Mouse (Mus musculus): ENCODE results near the gene Olfr26. TPM values are rescaled to one million over a fixed set of nuclear protein-coding genes. Genes with fewer than 3 reads are reported as not detected.
"Not testable (repeated sequence)": the region's sequence is repeated elsewhere in the genome, so short reads cannot be mapped to it uniquely, and the experiment has no call there.

The Olfr26 gene
- total RNA-seq (2014; fragmentation: Nextera tagmentation) (not detected in 2 replicates), total RNA-seq (2017) (not detected in 2 replicates)

DNA sequence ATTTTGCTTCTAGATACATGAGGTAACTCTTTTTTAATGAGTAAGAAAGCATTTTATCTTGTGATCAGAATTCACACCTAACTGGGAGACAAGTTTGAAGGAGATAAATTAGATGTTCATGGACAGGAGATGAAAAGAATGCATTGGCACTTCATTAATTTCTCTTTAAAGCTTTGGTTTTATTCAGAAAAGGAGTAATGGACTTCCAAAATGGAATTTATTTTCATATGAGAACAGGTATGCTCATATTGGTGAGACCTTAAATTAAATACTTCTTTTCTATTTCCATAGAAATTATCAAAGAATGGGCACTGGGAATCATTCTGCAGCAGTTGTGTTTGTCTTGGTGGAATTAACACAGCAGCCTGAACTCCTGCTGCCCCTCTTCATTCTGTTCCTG is at the start of gene Olfr26:
Gene Olfr26, plus strand, starts transcription at position 301 of the 400 bp plus-strand sequence.
- ATAC-seq (replicated peaks; ENCODE audit: low FRiP score, low TSS enrichment, poor library complexity, severe bottlenecking), result no peak

DNA sequence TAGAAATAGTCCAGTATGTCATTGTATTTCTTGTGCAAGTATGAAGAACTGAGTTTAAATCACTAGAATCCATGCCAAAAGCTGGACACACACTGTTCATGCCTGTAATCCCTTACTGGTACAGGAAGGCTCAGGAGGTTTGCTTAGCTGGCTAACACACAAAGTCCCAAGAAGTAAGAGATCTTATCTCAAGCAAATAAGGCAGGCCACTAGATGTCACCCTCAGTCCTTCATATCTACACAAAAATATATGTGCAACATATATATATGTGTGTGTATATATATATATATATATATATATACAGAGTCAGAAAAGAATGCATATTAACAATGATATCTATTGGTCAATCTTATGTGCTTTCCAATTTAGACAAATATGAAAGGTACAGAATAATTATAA is 49.2 kb upstream of the Olfr26 start:
- no peak for ATAC-seq (replicated peaks; ENCODE audit: low FRiP score, low TSS enrichment, poor library complexity, severe bottlenecking)

DNA sequence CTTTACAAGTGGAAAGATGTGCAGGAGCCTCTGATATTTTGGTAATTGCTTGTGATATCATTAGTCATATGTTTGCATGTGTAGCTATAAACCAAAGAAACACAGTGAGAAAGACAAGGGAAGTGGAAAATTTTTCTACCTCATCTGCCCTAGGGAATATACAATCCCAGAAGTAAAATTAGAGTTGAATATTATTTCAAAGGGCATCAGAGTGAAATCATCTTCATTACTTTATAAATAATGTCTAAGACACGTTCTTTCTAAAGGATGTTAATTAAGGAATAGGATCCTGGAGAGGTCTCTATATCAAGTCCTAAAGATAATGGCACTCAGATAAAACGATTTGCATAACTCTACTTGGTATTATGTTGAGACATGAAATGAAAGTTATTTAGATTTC is 40.5 kb upstream of the Olfr26 start, which contains the start of gene Olfr922:
Gene Olfr922, plus strand, starts transcription at position 301 of the 400 bp plus-strand sequence.
- no peak for ATAC-seq (replicated peaks; ENCODE audit: low FRiP score, low TSS enrichment, poor library complexity, severe bottlenecking)

DNA sequence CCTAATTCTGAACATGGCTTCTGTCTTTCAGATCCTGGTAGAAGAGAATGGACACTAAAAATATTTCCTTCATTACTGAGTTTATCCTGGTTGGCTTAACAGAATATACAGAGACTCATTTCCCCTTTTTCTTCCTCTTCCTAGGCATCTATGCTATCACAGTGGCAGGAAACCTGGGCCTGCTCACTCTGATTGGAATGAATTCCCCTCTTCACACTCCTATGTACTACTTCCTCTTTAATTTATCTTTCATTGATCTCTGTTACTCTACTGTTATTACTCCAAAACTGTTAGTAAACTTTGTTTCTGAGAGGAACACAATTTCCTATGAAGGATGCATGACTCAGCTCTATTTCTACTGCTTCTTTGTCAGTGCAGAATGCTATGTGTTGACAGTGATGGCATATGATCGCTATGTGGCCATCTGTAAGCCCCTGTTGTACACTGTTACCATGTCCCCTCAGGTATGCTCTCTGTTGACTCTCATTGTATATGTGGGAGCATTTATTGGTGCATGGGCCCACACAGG is 39.3 kb upstream of the Olfr26 start:
- no peak for ATAC-seq (replicated peaks; ENCODE audit: low FRiP score, low TSS enrichment, poor library complexity, severe bottlenecking)

DNA sequence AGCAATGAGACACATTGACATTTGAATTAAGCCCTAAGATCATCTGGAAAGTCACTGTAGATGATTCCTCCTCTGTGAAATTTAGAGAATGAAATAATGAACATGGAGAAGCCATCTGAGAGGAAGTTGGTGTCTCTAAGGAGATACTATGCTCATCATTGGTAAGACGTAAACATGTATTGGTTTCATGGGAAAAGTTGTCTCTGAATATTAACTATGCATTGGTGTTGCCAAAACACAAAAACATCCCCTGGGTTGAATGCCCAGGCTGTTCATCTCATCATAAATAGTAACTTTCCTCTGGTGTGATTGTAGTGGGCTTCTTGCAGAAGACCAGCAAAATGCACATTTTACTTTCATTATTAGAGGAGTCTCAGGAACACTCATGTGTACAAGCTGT is 28.6 kb upstream of the Olfr26 start, which contains the start of gene Olfr923:
Gene Olfr923, plus strand, starts transcription at position 301 of the 400 bp plus-strand sequence.
- ATAC-seq (replicated peaks; ENCODE audit: low FRiP score, low TSS enrichment, poor library complexity, severe bottlenecking), result no peak

DNA sequence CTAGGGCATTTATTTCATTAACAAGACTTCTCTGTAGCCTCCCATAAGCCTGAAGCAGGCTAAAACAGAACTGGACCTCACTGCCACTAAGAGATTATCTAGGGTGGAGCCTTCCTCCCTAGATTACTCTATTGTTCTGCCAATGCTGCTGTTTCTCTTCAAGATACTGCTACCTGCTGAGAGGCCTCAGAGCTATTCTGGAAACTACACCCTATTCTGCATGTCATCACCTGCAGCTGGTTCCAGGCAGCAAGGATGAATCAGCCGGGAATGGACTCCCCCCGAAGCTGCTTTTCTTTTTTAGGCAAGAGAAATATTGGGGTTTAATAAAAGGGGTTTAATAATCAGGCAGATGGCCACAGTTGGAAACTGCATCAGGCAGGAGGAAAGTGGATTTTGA is 21.8 kb upstream of the Olfr26 start:
- ATAC-seq (replicated peaks; ENCODE audit: low FRiP score, low TSS enrichment, poor library complexity, severe bottlenecking), result no peak

DNA sequence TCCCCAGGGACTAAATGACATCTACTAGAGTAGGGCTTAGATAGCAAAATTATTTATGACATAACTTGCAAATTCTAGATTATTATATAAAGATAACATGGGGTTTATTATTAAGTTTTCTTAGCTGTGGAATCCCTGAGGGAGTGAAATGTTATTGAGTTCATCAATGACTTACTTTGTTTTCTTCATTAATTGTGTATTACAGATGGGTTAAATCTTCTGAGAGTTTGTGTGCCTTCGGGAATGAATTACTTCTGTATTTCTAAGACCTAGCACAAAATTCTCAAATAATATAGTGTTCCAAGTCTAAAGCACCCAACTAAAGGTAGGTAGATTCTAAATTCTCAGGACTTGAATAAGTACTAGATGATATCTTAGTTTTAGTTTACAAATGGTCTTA is 10.7 kb upstream of the Olfr26 start, which contains the start of gene Olfr924:
Gene Olfr924, plus strand, starts transcription at position 301 of the 400 bp plus-strand sequence.
- no peak for ATAC-seq (replicated peaks; ENCODE audit: low FRiP score, low TSS enrichment, poor library complexity, severe bottlenecking)

DNA sequence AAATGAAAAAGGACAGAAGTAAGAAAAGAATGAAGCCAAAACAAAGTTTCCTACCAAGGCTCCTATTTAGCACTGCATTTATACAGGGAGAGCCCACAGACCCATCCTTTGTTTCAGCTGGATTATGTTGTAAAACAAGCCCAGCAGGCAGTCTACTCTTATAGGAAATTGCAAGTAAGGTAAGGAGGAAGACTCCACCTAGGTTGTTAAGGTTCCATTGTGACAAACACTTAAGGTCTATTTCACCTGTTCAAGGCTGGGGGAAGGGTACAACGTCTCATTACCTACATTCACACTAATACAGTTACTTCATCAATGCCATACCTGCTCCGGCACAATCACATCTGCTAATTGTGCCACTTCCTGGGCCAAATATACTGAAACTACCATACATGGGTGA is 20.0 kb downstream of the Olfr26 start:
- ATAC-seq (replicated peaks; ENCODE audit: low FRiP score, low TSS enrichment, poor library complexity, severe bottlenecking), result not testable (repeated sequence)

DNA sequence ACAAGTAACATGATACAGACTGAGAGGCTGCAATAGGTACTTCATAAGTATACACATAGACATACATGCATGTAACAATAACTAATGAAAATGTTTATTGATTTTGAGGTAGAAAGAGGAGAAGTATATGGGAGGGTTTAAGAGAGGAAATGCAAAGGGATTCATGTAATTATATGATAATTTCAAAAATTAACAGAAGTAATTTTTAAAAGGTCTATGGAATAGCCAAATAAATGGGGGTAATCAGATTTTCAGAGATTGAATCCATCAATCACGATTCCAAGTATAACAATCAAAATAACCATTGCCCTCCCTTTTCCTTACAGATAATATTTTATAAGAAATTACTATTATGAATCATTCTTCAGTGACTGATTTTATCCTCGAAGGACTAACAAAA is 22.0 kb downstream of the Olfr26 start, which contains the start of gene Olfr926:
Gene Olfr926, plus strand, starts transcription at position 301 of the 400 bp plus-strand sequence.
- ATAC-seq (replicated peaks; ENCODE audit: low FRiP score, low TSS enrichment, poor library complexity, severe bottlenecking), result no peak

Other genes with a start within 250 kb of the Olfr26 start
- gene Olfr914, start 250.0 kb upstream of the Olfr26 start, total RNA-seq (2014; fragmentation: Nextera tagmentation), result not detected in 2 replicates
- gene Olfr914, start 250.0 kb upstream of the Olfr26 start, total RNA-seq (2017), result not detected in 2 replicates
- not detected in 2 replicates for gene Olfr916, start 195.2 kb upstream of the Olfr26 start, total RNA-seq (2014; fragmentation: Nextera tagmentation)
- gene Olfr916, start 195.2 kb upstream of the Olfr26 start, total RNA-seq (2017), result not detected in 2 replicates
- gene Olfr917, start 189.2 kb upstream of the Olfr26 start, total RNA-seq (2014; fragmentation: Nextera tagmentation), result not detected in 2 replicates
- not detected in 2 replicates for gene Olfr917, start 189.2 kb upstream of the Olfr26 start, total RNA-seq (2017)
- not detected in 2 replicates for gene Olfr918, start 180.5 kb upstream of the Olfr26 start, total RNA-seq (2014; fragmentation: Nextera tagmentation)
- not detected in 2 replicates for gene Olfr918, start 180.5 kb upstream of the Olfr26 start, total RNA-seq (2017)
- not detected in 2 replicates for gene Olfr919, start 151.4 kb upstream of the Olfr26 start, total RNA-seq (2014; fragmentation: Nextera tagmentation)
- not detected in 2 replicates for gene Olfr919, start 151.4 kb upstream of the Olfr26 start, total RNA-seq (2017)
- 12.3 and 16.2 TPM in 2 replicates for gene Vwa5a, start 136.8 kb upstream of the Olfr26 start, total RNA-seq (2014; fragmentation: Nextera tagmentation)
- 19.6 and 21.5 TPM in 2 replicates for gene Vwa5a, start 136.8 kb upstream of the Olfr26 start, total RNA-seq (2017)
- 0.15 TPM in 1 of 2 replicates, not detected in the other for gene Olfr920, start 102.8 kb upstream of the Olfr26 start, total RNA-seq (2014; fragmentation: Nextera tagmentation)
- 0.19 and 0.33 TPM in 2 replicates for gene Olfr920, start 102.8 kb upstream of the Olfr26 start, total RNA-seq (2017)
- not detected in 2 replicates for gene Olfr921, start 82.0 kb upstream of the Olfr26 start, total RNA-seq (2014; fragmentation: Nextera tagmentation)
- gene Olfr921, start 82.0 kb upstream of the Olfr26 start, total RNA-seq (2017), result not detected in 2 replicates
- gene Olfr922, start 40.4 kb upstream of the Olfr26 start, total RNA-seq (2014; fragmentation: Nextera tagmentation), result not detected in 2 replicates
- gene Olfr922, start 40.4 kb upstream of the Olfr26 start, total RNA-seq (2017), result not detected in 2 replicates
- not detected in 2 replicates for gene Olfr923, start 28.5 kb upstream of the Olfr26 start, total RNA-seq (2014; fragmentation: Nextera tagmentation)
- not detected in 2 replicates for gene Olfr923, start 28.5 kb upstream of the Olfr26 start, total RNA-seq (2017)
- not detected in 2 replicates for gene Olfr924, start 10.6 kb upstream of the Olfr26 start, total RNA-seq (2014; fragmentation: Nextera tagmentation)
- not detected in 2 replicates for gene Olfr924, start 10.6 kb upstream of the Olfr26 start, total RNA-seq (2017)
- not detected in 2 replicates for gene Olfr926, start 22.1 kb downstream of the Olfr26 start, total RNA-seq (2014; fragmentation: Nextera tagmentation)
- gene Olfr926, start 22.1 kb downstream of the Olfr26 start, total RNA-seq (2017), result not detected in 2 replicates
- gene Olfr930, start 74.7 kb downstream of the Olfr26 start, total RNA-seq (2014; fragmentation: Nextera tagmentation), result not detected in 2 replicates
- gene Olfr930, start 74.7 kb downstream of the Olfr26 start, total RNA-seq (2017), result not detected in 2 replicates
- gene Olfr933, start 117.3 kb downstream of the Olfr26 start, total RNA-seq (2014; fragmentation: Nextera tagmentation), result not detected in 2 replicates
- gene Olfr933, start 117.3 kb downstream of the Olfr26 start, total RNA-seq (2017), result not detected in 2 replicates
- not detected in 2 replicates for gene Olfr934, start 133.3 kb downstream of the Olfr26 start, total RNA-seq (2014; fragmentation: Nextera tagmentation)
- gene Olfr934, start 133.3 kb downstream of the Olfr26 start, total RNA-seq (2017), result not detected in 2 replicates
- gene Olfr935, start 144.6 kb downstream of the Olfr26 start, total RNA-seq (2014; fragmentation: Nextera tagmentation), result not detected in 2 replicates
- not detected in 2 replicates for gene Olfr935, start 144.6 kb downstream of the Olfr26 start, total RNA-seq (2017)
- not detected in 2 replicates for gene Olfr146, start 168.3 kb downstream of the Olfr26 start, total RNA-seq (2014; fragmentation: Nextera tagmentation)
- not detected in 2 replicates for gene Olfr146, start 168.3 kb downstream of the Olfr26 start, total RNA-seq (2017)
- gene Olfr937, start 209.9 kb downstream of the Olfr26 start, total RNA-seq (2014; fragmentation: Nextera tagmentation), result not detected in 2 replicates
- not detected in 2 replicates for gene Olfr937, start 209.9 kb downstream of the Olfr26 start, total RNA-seq (2017)
- gene Olfr938, start 223.8 kb downstream of the Olfr26 start, total RNA-seq (2014; fragmentation: Nextera tagmentation), result not detected in 2 replicates
- gene Olfr938, start 223.8 kb downstream of the Olfr26 start, total RNA-seq (2017), result not detected in 2 replicates